Mouse (Mus musculus) cerebellum, adult 2 months (tissue): ENCODE measurements at regions not wholly inside any gene's neighbourhood (a gene's known extent, or its start where the extent isn't known, plus 50 kb on each side); places are given as distances from the start of the nearest gene placed in this dataset.
"Not testable (repeated sequence)": the region's sequence is repeated elsewhere in the genome, so short reads cannot be mapped to it uniquely, and the experiment has no call there.

Experiments used
- DNase-seq, 2 experiments: peaks; one replicate each; pipeline ENCODE4 v3.0.0; 2021
- H3K27ac ChIP-seq: fragments of 200-500 bp; 2 replicates; pipeline ENCODE4 v1.5.1; 2012; ENCODE audit warnings: low read length, control low read depth, inconsistent platforms; ENCODE audit not compliant: insufficient read depth
- H3K27me3 ChIP-seq: fragments of 200-500 bp; 2 replicates; pipeline ENCODE4 v1.6.1; 2012; ENCODE audit warnings: inconsistent platforms, mild to moderate bottlenecking, low read length, moderate library complexity; ENCODE audit not compliant: control insufficient read depth, insufficient read depth
- H3K4me1 ChIP-seq: fragments of 200-500 bp; 2 replicates; pipeline ENCODE4 v1.6.1; 2011; ENCODE audit warnings: low read length; ENCODE audit not compliant: control insufficient read depth, insufficient read depth
- H3K4me3 ChIP-seq: fragments of 200-500 bp; replicated peaks from 2 replicates; pipeline ENCODE3; 2011; ENCODE audit warnings: mild to moderate bottlenecking, low read depth, low read length, control low read depth; ENCODE audit not compliant: insufficient read depth
- CTCF ChIP-seq: fragments of 200-500 bp; IDR thresholded peaks from 2 replicates; pipeline ENCODE4 v1.5.1; 2011; ENCODE audit warnings: low read depth, mild to moderate bottlenecking, control low read depth, low read length, moderate library complexity, borderline replicate concordance; ENCODE audit not compliant: insufficient read depth
- POLR2A ChIP-seq: fragments of 200-500 bp; IDR thresholded peaks from 2 replicates; pipeline ENCODE4 v1.6.1; 2011; ENCODE audit warnings: low read length, control low read depth, borderline replicate concordance; ENCODE audit not compliant: insufficient read depth
- WGBS: fragments of 180-500 bp; shearing (Covaris S2); methylation state at CpG from one replicate; pipeline ENCODE4 v1.1.7; 2018; 5-methylcytosine and 5-hydroxymethylcytosine counted together

GRCm38 (mm10) chr2:17917238-17917946, 79.4 kb downstream of the H2al2a start:
- Histone ChIP-seq H3K4me3 (no peak overlapping the region), H3K27me3 (no peaks in the 10 kb centered on the region), H3K27ac (no peak overlapping the region), H3K4me1 (no peaks in the 10 kb centered on the region)
- 28% methylated on average over 8 of the region's 8 CpGs for WGBS
- no peak for DNase-seq
- TF ChIP-seq CTCF = no peak
- TF ChIP-seq POLR2A = no peak

- Histone ChIP-seq H3K27me3 (no peaks in the 10 kb centered on the region), H3K27ac (no peak overlapping the region), H3K4me3 (no peak overlapping the region), H3K4me1 (no peaks in the 10 kb centered on the region)
- DNase-seq = peak in 1 of 2 experiments; percentile 23
- TF ChIP-seq CTCF = no peak
- no peak for TF ChIP-seq POLR2A
- 42% methylated on average over 1 of the region's 1 CpGs for WGBS
Measured at GRCm38 (mm10) chr2:17902616-17903015, 94.1 kb downstream of the H2al2a start.

- Histone ChIP-seq H3K27me3 (no peaks in the 10 kb centered on the region), H3K4me3 (no peak overlapping the region), H3K4me1 (no peaks in the 10 kb centered on the region), H3K27ac (no peak overlapping the region)
- DNase-seq = no peak
- no peak for TF ChIP-seq CTCF
- no peak for TF ChIP-seq POLR2A
- 41% methylated on average over 8 of the region's 8 CpGs for WGBS
Measured at GRCm38 (mm10) chr2:17900202-17900601, 96.6 kb downstream of the H2al2a start.

- Histone ChIP-seq H3K27me3 (no peaks in the 10 kb centered on the region), H3K4me3 (no peak overlapping the region), H3K4me1 (no peaks in the 10 kb centered on the region), H3K27ac (no peak overlapping the region)
- TF ChIP-seq CTCF = no peak
- TF ChIP-seq POLR2A = no peak
- 48% methylated on average over 3 of the region's 3 CpGs for WGBS
- no peak for DNase-seq
Measured at GRCm38 (mm10) chr2:17898780-17899179, 98.0 kb downstream of the H2al2a start.

- DNase-seq = no peak
- no peak for TF ChIP-seq CTCF
- no peak for TF ChIP-seq POLR2A
- no peaks in the 10 kb centered on the region for H3K4me1 ChIP-seq
- no peaks in the 10 kb centered on the region for H3K27me3 ChIP-seq
- WGBS = 96% methylated on average over 2 of the region's 2 CpGs
- no peak overlapping the region for H3K27ac ChIP-seq
- no peak overlapping the region for H3K4me3 ChIP-seq
Measured at GRCm38 (mm10) chr2:17896036-17896435, 100.7 kb downstream of the H2al2a start.

GRCm38 (mm10) chr2:17892661-17893060, 104.1 kb downstream of the H2al2a start:
- WGBS = 86% methylated on average over 7 of the region's 7 CpGs
- H3K27me3 ChIP-seq, H3K27ac ChIP-seq, H3K4me1 ChIP-seq, DNase-seq, H3K4me3 ChIP-seq: not testable (repeated sequence)

GRCm38 (mm10) chr2:17887699-17888098, 109.1 kb downstream of the H2al2a start:
- 71% methylated on average over 3 of the region's 3 CpGs for WGBS
- no peaks in the 10 kb centered on the region; the same call in 1 of the 2 replicates for H3K27me3 ChIP-seq
- no peaks in the 10 kb centered on the region for H3K4me1 ChIP-seq
- H3K27ac ChIP-seq = no peak overlapping the region
- TF ChIP-seq CTCF (no peak), POLR2A (no peak)
- no peak overlapping the region for H3K4me3 ChIP-seq
- DNase-seq = no peak

GRCm38 (mm10) chr2:17882389-17882788, 114.4 kb downstream of the H2al2a start:
- Histone ChIP-seq H3K27me3 (no peaks in the 10 kb centered on the region; the same call in 1 of the 2 replicates), H3K4me1 (no peaks in the 10 kb centered on the region), H3K27ac (no peak overlapping the region), H3K4me3 (no peak overlapping the region)
- 27% methylated on average over 12 of the region's 12 CpGs for WGBS
- no peak for DNase-seq
- TF ChIP-seq POLR2A (no peak), CTCF (no peak)
